Mouse (Mus musculus): Measurements from ENCODE around the gene Stk11ip. TPM values are rescaled to one million over a fixed set of nuclear protein-coding genes. Genes with fewer than 3 reads are reported as not detected.

Stk11ip gene
- polyA plus RNA-seq, 1 experiment from 2014 or later, result 30.0 TPM

DNA sequence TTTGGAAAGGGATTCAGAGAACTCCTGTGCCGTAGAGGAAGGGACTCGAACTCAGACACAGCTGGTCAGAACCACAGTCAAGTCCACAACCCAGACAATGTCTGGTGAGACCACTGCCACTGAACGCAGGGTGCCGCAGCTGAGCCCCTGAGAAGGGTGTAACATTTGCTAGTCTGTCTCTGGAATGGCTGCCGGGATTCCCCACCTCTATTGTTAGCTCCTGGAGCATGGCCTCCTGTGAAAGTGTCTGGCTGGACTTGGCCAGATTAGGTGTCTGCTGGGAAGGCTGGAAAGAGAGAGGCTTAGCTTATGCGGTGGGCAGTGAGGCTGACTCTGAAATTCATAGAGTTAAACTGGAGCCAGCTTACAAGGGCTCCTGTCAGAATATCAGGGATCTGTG is 49.1 kb downstream of the Stk11ip start:
- WGBS, result 74% methylated on average over 6 of the region's 6 CpGs

DNA sequence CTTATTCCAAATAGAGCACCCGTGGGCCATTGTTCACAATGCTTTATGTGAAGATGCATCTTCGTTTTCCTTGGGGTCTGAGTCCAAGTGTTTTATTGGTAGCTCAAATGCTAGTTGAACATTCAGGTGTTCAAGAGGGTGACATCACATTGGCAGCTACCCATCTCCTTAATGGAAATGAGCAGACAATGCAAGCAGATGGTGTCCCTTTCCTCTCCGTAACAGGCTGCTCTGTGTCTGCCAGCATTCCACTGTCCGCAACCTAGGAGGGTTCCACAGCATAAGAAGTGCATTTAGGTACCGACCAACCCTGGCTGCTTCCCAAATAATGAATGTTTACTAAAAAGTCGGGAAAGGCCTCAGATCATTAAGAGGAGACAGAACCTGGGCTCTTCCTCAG is 51.4 kb downstream of the Stk11ip start:
- no peak overlapping the region for H3K4me3 ChIP-seq
- 0 out of 2 replicates have a peak, but pooled peaks cover 5% of the 10 kb centered on the region for H3K4me1 ChIP-seq (replicated peaks)
- peaks cover 2% of the 10 kb centered on the region; the same call in 1 of the 2 replicates for H3K27me3 ChIP-seq (ENCODE audit: insufficient read depth, poor library complexity, severe bottlenecking)
- H3K36me3 ChIP-seq, result no peaks in the 10 kb centered on the region
- H3K27ac ChIP-seq, result no peak overlapping the region
- no peak for DNase-seq (ENCODE audit: low spot score)
- no peaks in the 10 kb centered on the region for H3K9me3 ChIP-seq
- WGBS, result 81% methylated on average over 6 of the region's 6 CpGs

More for the DNA sequence above, 49.1 kb downstream of the Stk11ip start:
- H3K36me3 ChIP-seq, result no peaks in the 10 kb centered on the region
- H3K9me3 ChIP-seq, result no peaks in the 10 kb centered on the region
- H3K27ac ChIP-seq, result no peak overlapping the region
- no peaks in the 10 kb centered on the region for H3K27me3 ChIP-seq (ENCODE audit: insufficient read depth, poor library complexity, severe bottlenecking)
- H3K4me1 ChIP-seq (replicated peaks), result 0 out of 2 replicates have a peak, but pooled peaks cover 5% of the 10 kb centered on the region
- no peak overlapping the region for H3K4me3 ChIP-seq
- no peak for DNase-seq (ENCODE audit: low spot score)

DNA sequence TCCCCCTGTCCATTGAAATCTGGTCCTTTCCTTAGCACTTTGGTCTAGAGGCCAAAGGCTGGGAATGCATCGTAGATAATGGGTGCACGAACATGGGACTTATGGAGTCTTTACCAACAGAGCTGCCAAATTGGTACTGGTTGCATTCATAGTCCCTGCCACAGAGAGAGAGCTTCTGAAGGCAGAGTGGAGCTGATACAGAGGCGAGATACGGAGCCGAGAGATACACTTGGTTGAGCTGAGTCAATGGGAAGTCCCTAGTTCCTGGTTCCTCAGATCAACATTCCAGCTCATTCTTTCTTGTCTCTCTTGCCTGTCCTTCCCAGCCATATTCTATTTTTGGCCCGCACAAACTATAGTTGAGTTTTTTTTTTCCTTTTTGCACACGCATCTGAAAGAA is 52.4 kb downstream of the Stk11ip start:
- H3K27me3 ChIP-seq (ENCODE audit: insufficient read depth, poor library complexity, severe bottlenecking), result peaks cover 3% of the 10 kb centered on the region; the same call in 1 of the 2 replicates
- H3K36me3 ChIP-seq, result no peaks in the 10 kb centered on the region
- 90% methylated on average over 7 of the region's 7 CpGs for WGBS
- 0 out of 2 replicates have a peak, but pooled peaks cover 5% of the 10 kb centered on the region for H3K4me1 ChIP-seq (replicated peaks)
- DNase-seq (ENCODE audit: low spot score), result no peak
- no peaks in the 10 kb centered on the region for H3K9me3 ChIP-seq
- no peak overlapping the region for H3K4me3 ChIP-seq
- H3K27ac ChIP-seq, result no peak overlapping the region

DNA sequence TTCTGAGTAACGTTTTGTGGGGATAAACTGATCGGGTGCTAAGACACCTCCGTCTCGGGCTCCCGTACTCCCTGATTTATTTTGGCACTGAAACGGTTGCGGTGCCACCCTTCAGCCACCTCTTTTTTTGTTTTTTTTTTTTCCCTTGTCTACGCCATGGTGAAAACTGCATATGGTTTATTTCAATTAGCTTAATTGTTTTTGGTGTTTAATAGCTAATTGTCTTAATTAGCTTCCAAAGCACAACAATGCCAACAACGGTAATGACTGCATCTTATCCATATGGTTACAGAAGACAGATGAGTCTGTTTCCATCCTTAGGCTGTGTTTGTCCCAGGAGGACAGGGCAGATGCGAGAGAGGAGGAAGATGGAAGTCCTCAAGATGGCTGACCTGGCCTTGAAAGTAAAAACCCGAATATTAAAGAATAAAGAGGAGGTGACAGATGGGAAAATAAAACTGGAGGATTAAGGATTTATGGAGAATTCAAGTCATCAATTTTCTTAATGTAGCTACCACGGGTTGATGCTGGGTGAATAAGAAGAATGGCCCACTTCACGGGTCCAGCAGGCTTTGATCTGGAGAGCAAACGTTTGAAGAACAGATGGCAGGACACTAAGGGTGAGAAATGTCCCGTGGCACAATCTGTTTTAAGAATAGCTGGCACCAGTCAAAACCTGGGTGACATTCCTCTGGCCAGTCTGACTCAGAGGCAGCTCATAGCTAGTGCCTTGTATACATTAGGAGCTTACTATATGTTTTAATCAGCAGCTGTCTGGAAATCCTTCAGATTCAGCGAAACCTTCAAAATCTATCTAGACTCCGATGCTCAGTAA is 53.4 kb downstream of the Stk11ip start:
- DNase-seq (ENCODE audit: low spot score), result no peak
- no peaks in the 10 kb centered on the region for H3K36me3 ChIP-seq
- no peak overlapping the region for H3K4me3 ChIP-seq
- H3K27me3 ChIP-seq (ENCODE audit: insufficient read depth, poor library complexity, severe bottlenecking), result peaks cover 3% of the 10 kb centered on the region; the same call in 1 of the 2 replicates
- no peaks in the 10 kb centered on the region for H3K9me3 ChIP-seq
- WGBS, result 85% methylated on average over 17 of the region's 17 CpGs
- H3K27ac ChIP-seq, result no peak overlapping the region
- H3K4me1 ChIP-seq (replicated peaks), result 0 out of 2 replicates have a peak, but pooled peaks cover 5% of the 10 kb centered on the region

DNA sequence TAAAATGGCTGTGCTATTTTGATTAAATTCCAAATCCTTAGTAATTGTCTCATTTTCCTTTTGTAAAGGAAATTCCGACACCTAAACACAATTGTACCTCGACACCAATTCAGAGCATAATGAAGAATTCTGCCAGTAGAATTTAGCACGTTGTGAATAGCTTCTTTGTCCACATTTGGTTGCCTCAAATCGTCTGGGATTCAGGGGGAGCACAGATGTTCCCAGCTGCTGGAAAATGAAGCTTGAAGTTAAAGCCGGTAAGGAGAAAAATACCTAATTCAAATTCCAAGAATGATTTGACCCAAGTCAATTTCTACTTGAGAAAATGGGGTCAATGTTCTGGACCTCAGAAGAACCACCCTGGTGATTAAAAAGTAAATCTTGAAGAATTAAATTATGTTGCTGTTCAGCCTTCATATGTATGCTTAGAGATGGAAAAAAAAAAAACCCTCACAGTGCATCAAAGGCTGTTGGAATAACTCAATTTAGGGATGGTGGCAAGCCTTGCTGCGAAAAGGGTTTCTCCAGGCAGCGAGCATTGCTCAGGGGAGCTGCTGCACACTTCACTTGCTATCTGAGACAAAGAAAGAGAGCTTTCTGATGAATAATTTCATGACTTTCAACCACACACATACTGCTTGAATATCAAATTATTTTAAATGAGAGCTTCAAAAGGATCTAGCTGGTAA is 60.8 kb downstream of the Stk11ip start:
- H3K27ac ChIP-seq, result 0 out of 2 replicates have a peak overlapping the region, but pooled peaks have one; percentile 40
- peaks cover 17% of the 10 kb centered on the region for H3K4me1 ChIP-seq (replicated peaks)
- no peaks in the 10 kb centered on the region for H3K9me3 ChIP-seq
- H3K4me3 ChIP-seq, result no peak overlapping the region
- 48% methylated on average over 7 of the region's 7 CpGs for WGBS
- peaks cover 3% of the 10 kb centered on the region; the same call in 1 of the 2 replicates for H3K27me3 ChIP-seq (ENCODE audit: insufficient read depth, poor library complexity, severe bottlenecking)
- DNase-seq (ENCODE audit: low spot score), result no peak
- H3K36me3 ChIP-seq, result no peaks in the 10 kb centered on the region

DNA sequence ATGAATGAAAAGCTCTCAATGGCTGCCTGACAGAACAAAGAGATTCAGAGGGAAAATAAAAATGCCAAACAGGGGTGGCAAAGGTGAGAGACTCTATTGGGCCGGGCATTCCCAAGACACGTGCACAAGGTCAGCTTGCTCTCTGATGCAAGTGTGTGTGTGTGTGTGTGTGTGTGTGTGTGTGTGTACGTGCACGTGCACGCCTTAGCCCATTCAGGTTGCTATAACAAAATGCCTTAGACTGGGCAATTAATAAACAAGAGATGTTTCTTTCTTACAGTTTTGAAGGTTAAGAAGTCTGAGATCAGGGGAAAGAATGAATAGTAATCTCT is 61.3 kb downstream of the Stk11ip start:
- H3K9me3 ChIP-seq, result no peaks in the 10 kb centered on the region
- no peak overlapping the region for H3K4me3 ChIP-seq
- H3K27me3 ChIP-seq (ENCODE audit: insufficient read depth, poor library complexity, severe bottlenecking), result peaks cover 3% of the 10 kb centered on the region; the same call in 1 of the 2 replicates
- no peaks in the 10 kb centered on the region for H3K36me3 ChIP-seq
- 74% methylated on average over 5 of the region's 5 CpGs for WGBS
- no peak for DNase-seq (ENCODE audit: low spot score)
- H3K27ac ChIP-seq, result peak overlapping the region; percentile 40; the same call in 1 of the 2 replicates
- H3K4me1 ChIP-seq (replicated peaks), result peaks cover 17% of the 10 kb centered on the region

DNA sequence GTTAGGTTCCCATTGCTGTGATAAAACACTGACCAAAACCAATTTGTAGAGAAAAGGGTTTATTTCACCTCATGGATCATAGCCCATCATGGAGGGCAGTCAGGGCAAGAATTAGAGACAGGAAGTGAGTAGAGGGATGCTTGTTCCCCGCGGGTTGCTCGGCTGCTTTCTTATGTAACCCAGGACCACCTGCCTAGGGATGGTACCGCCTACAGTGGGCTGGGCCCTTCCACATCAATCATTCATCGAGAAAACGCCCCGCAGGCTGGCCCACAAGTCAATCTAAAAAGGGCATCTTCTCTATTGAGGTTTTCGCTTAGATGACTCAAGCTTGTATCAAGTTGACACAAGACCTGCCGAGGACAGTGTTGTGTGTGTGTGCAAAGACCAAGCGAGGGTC is 61.7 kb downstream of the Stk11ip start:
- Histone ChIP-seq H3K4me1 (replicated peaks) (peaks cover 17% of the 10 kb centered on the region), H3K4me3 (no peak overlapping the region), H3K9me3 (no peaks in the 10 kb centered on the region), H3K27ac (peak overlapping the region; percentile 29; the same call in 1 of the 2 replicates), H3K36me3 (no peaks in the 10 kb centered on the region), H3K27me3 (ENCODE audit: insufficient read depth, poor library complexity, severe bottlenecking) (0 out of 2 replicates have a peak, but pooled peaks cover 1% of the 10 kb centered on the region)
- no peak for DNase-seq (ENCODE audit: low spot score)
- WGBS, result 77% methylated on average over 10 of the region's 10 CpGs

DNA sequence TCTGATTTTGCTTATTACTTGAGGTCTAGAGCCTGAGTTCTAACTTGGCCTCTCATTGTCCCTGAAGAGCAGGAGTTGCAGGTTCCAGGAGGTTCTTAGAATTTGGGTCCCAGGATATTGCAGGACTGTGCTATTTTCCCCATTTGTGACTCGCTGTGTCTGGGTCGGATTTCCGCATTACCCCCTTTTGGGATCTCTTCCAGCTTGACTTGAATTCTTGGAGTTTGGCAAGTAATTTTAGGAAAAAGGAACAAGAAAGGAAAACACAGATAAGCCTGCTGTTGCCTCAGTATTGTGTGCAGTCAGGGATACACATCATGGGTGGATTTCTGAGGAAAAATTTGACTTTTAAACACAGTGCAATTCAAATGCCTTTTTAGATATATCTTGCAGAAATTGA is 65.5 kb downstream of the Stk11ip start:
- Histone ChIP-seq H3K4me3 (no peak overlapping the region), H3K36me3 (no peaks in the 10 kb centered on the region), H3K27ac (no peak overlapping the region), H3K9me3 (no peaks in the 10 kb centered on the region), H3K4me1 (replicated peaks) (peaks cover 20% of the 10 kb centered on the region), H3K27me3 (ENCODE audit: insufficient read depth, poor library complexity, severe bottlenecking) (0 out of 2 replicates have a peak, but pooled peaks cover 5% of the 10 kb centered on the region)
- DNase-seq (ENCODE audit: low spot score), result no peak
- 93% methylated on average over 3 of the region's 3 CpGs for WGBS

Other genes starting within 250 kb of the Stk11ip start
- gene Resp18, start 243.1 kb upstream of the Stk11ip start, polyA plus RNA-seq (2016; fragmentation: Nextera tagmentation; extraction: Ambion mirVana), result 7.5 and 22.3 TPM in 2 replicates
- 154 and 199 TPM in 2 replicates for gene Dnpep, start 203.5 kb upstream of the Stk11ip start, polyA plus RNA-seq (2016; fragmentation: Nextera tagmentation; extraction: Ambion mirVana)
- 3.8 and 4.5 TPM in 2 replicates for gene Des, start 161.2 kb upstream of the Stk11ip start, polyA plus RNA-seq (2016; fragmentation: Nextera tagmentation; extraction: Ambion mirVana)
- 19.0 and 20.2 TPM in 2 replicates for gene Speg, start 146.2 kb upstream of the Stk11ip start, polyA plus RNA-seq (2016; fragmentation: Nextera tagmentation; extraction: Ambion mirVana)
- gene Gmppa, start 85.6 kb upstream of the Stk11ip start, polyA plus RNA-seq (2016; fragmentation: Nextera tagmentation; extraction: Ambion mirVana), result 62.3 and 91.2 TPM in 2 replicates
- 3.8 and 9.3 TPM in 2 replicates for gene Asic4, start 71.1 kb upstream of the Stk11ip start, polyA plus RNA-seq (2016; fragmentation: Nextera tagmentation; extraction: Ambion mirVana)
- gene Chpf, start 42.2 kb upstream of the Stk11ip start, polyA plus RNA-seq (2016; fragmentation: Nextera tagmentation; extraction: Ambion mirVana), result 25.1 and 29.8 TPM in 2 replicates
- gene Tmem198, start 42.0 kb upstream of the Stk11ip start, polyA plus RNA-seq (2016; fragmentation: Nextera tagmentation; extraction: Ambion mirVana), result 8.6 and 20.4 TPM in 2 replicates
- gene Obsl1, start 15.1 kb upstream of the Stk11ip start, polyA plus RNA-seq (2016; fragmentation: Nextera tagmentation; extraction: Ambion mirVana), result 37.9 and 44.2 TPM in 2 replicates
- gene Inha, start 14.5 kb upstream of the Stk11ip start, polyA plus RNA-seq (2016; fragmentation: Nextera tagmentation; extraction: Ambion mirVana), result 2.7 TPM in 2 replicates
- gene Slc4a3, start 24.7 kb downstream of the Stk11ip start, polyA plus RNA-seq (2016; fragmentation: Nextera tagmentation; extraction: Ambion mirVana), result 13.2 and 19.8 TPM in 2 replicates

All from hindbrain, embryonic 10.5 days (tissue).